Comparison of ENCODE assay signal across 22 mouse cellular contexts in the genomic region with DNA sequence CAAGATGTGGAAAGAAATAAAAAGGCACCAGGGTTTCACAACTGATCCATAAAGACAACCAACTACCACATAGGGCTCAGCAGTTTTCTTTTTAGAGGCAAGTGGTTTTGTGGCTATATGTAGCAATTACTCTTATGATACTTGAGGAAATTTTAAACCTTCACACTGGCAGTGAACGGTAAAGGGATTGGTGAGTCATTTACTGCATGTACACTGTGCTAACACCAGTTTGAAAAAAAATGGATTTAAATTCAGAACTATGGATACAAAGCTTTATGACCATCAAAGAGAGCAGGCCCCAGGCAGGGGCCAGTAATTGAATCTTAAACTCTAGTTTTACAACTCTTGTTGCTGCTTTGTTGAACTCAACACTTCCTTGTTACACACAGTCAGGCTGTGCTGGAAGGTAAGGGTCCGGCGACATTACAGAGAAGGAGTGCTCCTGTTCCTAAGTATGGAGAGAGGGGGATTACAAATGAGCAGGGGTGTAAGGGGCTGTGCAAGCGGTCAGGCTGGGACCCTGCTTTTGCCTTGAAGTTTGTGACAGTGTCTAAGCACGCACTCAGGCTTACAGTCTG.
A peak's percentile ranks its signal among the peaks of the same experiment; 100 is the strongest.
DNase-seq lines count a peak whose midpoint lies in the region; ATAC-seq and TF ChIP-seq lines count a peak whose summit lies in the region.
"Had no signal": no experiment of that assay in that cellular context is flagged by ENCODE, and none has a peak within 500 bp of the region (broad histone marks: within the 10 kb centered on the region; RNA-seq: fewer than 3 reads in every experiment).

No protein-coding gene starts in this region.

- no peaks in the 10 kb centered on the region for H3K9me3 ChIP-seq in intestine, embryonic 14.5 days (ENCODE audit: control insufficient read depth, low read length)
- no peaks in the 10 kb centered on the region for H3K9me3 ChIP-seq in forebrain, postnatal 0 days (ENCODE audit: low read length)
- no peaks in the 10 kb centered on the region for H3K9me3 ChIP-seq in forebrain, embryonic 16.5 days (ENCODE audit: control insufficient read depth, low read length)
- H3K9me3 ChIP-seq: embryonic facial prominence, embryonic 12.5 days; forebrain, embryonic 10.5 days; hindbrain, embryonic 12.5 days had no signal

- 80% methylated on average over 5 of the region's 5 CpGs for WGBS in intestine, embryonic 14.5 days
- 39% methylated on average over 5 of the region's 5 CpGs for WGBS in large intestine, adult 2 months
- WGBS in forebrain, postnatal 0 days = 92% methylated on average over 5 of the region's 5 CpGs
- 89% methylated on average over 5 of the region's 5 CpGs for WGBS in forebrain, embryonic 16.5 days

- no peaks in the 10 kb centered on the region; the same call in none of the 2 replicates for H3K4me1 ChIP-seq in intestine, embryonic 14.5 days (replicated peaks; ENCODE audit: control insufficient read depth, insufficient read depth, low read length)
- H3K4me1 ChIP-seq in forebrain, postnatal 0 days (ENCODE audit: insufficient read depth) = no peaks in the 10 kb centered on the region
- H3K4me1 ChIP-seq in forebrain, embryonic 16.5 days (replicated peaks; ENCODE audit: control insufficient read depth, insufficient read depth, low read length) = no peaks in the 10 kb centered on the region
- H3K4me1 ChIP-seq: embryonic facial prominence, embryonic 12.5 days; forebrain, embryonic 10.5 days; hindbrain, embryonic 12.5 days had no signal

- no peaks in the 10 kb centered on the region for H3K27me3 ChIP-seq in intestine, embryonic 14.5 days (replicated peaks; ENCODE audit: control insufficient read depth, insufficient read depth, low read length)
- no peaks in the 10 kb centered on the region for H3K27me3 ChIP-seq in forebrain, postnatal 0 days (ENCODE audit: insufficient read depth, low read length)
- no peaks in the 10 kb centered on the region for H3K27me3 ChIP-seq in forebrain, embryonic 16.5 days (replicated peaks; ENCODE audit: control insufficient read depth, insufficient read depth, low read length)
- H3K27me3 ChIP-seq: embryonic facial prominence, embryonic 12.5 days; hindbrain, embryonic 12.5 days; Patski had no signal

- no peak overlapping the region for H3K27ac ChIP-seq in intestine, embryonic 14.5 days (ENCODE audit: low read depth)
- H3K27ac ChIP-seq in forebrain, postnatal 0 days (ENCODE audit: low read depth, low read length) = no peak overlapping the region
- no peak overlapping the region for H3K27ac ChIP-seq in forebrain, embryonic 16.5 days (ENCODE audit: low read length)
- H3K27ac ChIP-seq: embryonic facial prominence, embryonic 12.5 days; forebrain, embryonic 10.5 days; hindbrain, embryonic 12.5 days; hindbrain, postnatal 0 days had no signal

- no peak for TF ChIP-seq CTCF in forebrain, postnatal 0 days (IDR thresholded peaks at IDR 0.05; ENCODE audit: low read depth)

- DNase-seq in 416B (ENCODE audit: low read depth) = peak; percentile 89
- DNase-seq in intestine, embryonic 14.5 days (ENCODE audit: low spot score) = no peak
- peak; percentile 14 for DNase-seq in large intestine, adult 2 months (ENCODE audit: low read depth, low spot score)
- DNase-seq in forebrain, postnatal 0 days = no peak
- DNase-seq in cerebellum, adult 9-10 months = no peak
- no peak for DNase-seq in lung, adult 18-20 months
- DNase-seq: cerebellum, adult 11-12 months; cerebellum, adult 9-11 months; embryo, embryonic 11 days; gastrocnemius, postnatal 10 days; heart, postnatal 10 days; heart, postnatal 4 days; kidney, adult 11 months had no signal

- peak; percentile 68 for ATAC-seq in common myeloid progenitor, adult 5-6 weeks (replicated peaks; ENCODE audit: low read depth, poor library complexity, severe bottlenecking)
- ATAC-seq in intestine, embryonic 14.5 days (replicated peaks; ENCODE audit: low FRiP score, low TSS enrichment, low read depth) = peak; percentile 57; the same call in 1 of the 2 replicates
- ATAC-seq in forebrain, postnatal 0 days = no peak
- ATAC-seq in forebrain, embryonic 16.5 days = no peak
- ATAC-seq: activated CD4-positive, CD25-positive, alpha-beta regulatory T cell, adult 4 months; forebrain, embryonic 14.5 days; hindbrain, postnatal 0 days; Patski had no signal

- H3K4me2 ChIP-seq in intestine, embryonic 14.5 days (ENCODE audit: low read length) = no peak overlapping the region
- H3K4me2 ChIP-seq in forebrain, postnatal 0 days (ENCODE audit: low read depth) = no peak overlapping the region
- H3K4me2 ChIP-seq in forebrain, embryonic 16.5 days (ENCODE audit: low read length) = no peak overlapping the region
- H3K4me2 ChIP-seq: embryonic facial prominence, embryonic 12.5 days; hindbrain, embryonic 12.5 days had no signal

- no peak overlapping the region for H3K9ac ChIP-seq in intestine, embryonic 14.5 days (ENCODE audit: low read length)
- H3K9ac ChIP-seq in forebrain, postnatal 0 days = no peak overlapping the region
- no peak overlapping the region for H3K9ac ChIP-seq in forebrain, embryonic 16.5 days (replicated peaks; ENCODE audit: low read depth, low read length)
- H3K9ac ChIP-seq: embryonic facial prominence, embryonic 12.5 days; hindbrain, embryonic 12.5 days had no signal

- H3K36me3 ChIP-seq in intestine, embryonic 14.5 days (ENCODE audit: control insufficient read depth, insufficient read depth, low read length) = no peaks in the 10 kb centered on the region
- no peaks in the 10 kb centered on the region for H3K36me3 ChIP-seq in forebrain, postnatal 0 days (ENCODE audit: insufficient read depth)
- no peaks in the 10 kb centered on the region for H3K36me3 ChIP-seq in forebrain, embryonic 16.5 days (ENCODE audit: control insufficient read depth, insufficient read depth)
- H3K36me3 ChIP-seq: embryonic facial prominence, embryonic 12.5 days; forebrain, embryonic 10.5 days; hindbrain, embryonic 12.5 days had no signal

- H3K4me3 ChIP-seq in intestine, embryonic 14.5 days (ENCODE audit: low read depth, low read length) = no peak overlapping the region
- H3K4me3 ChIP-seq in forebrain, postnatal 0 days (ENCODE audit: low read depth, low read length) = no peak overlapping the region
- H3K4me3 ChIP-seq in forebrain, embryonic 16.5 days (replicated peaks; ENCODE audit: low read length) = no peak overlapping the region
- H3K4me3 ChIP-seq: embryonic facial prominence, embryonic 12.5 days; forebrain, embryonic 10.5 days; hindbrain, embryonic 12.5 days had no signal

Comparison
In these comparisons a context has a peak if more than half of its experiments do, and no peak if none do; other contexts are left out.
1. DNase-seq: peak in 416B (single experiment) and large intestine, adult 2 months (single experiment); none in intestine, embryonic 14.5 days (single experiment), forebrain, postnatal 0 days (single experiment), cerebellum, adult 9-10 months (single experiment) and lung, adult 18-20 months (0 of 2).
2. ATAC-seq: peak in common myeloid progenitor, adult 5-6 weeks (single experiment) and intestine, embryonic 14.5 days (single experiment); none in forebrain, postnatal 0 days (single experiment) and forebrain, embryonic 16.5 days (single experiment).